Mouse (Mus musculus) gastrocnemius, postnatal 14 days (tissue): ENCODE measurements around the gene Cep128. TPM values are rescaled to one million over a fixed set of nuclear protein-coding genes. Genes with fewer than 3 reads are reported as not detected.
A peak's percentile ranks its signal among the peaks of the same experiment; 100 is the strongest.
"Not testable (repeated sequence)": the region's sequence is repeated elsewhere in the genome, so short reads cannot be mapped to it uniquely, and the experiment has no call there.

ENCODE experiments used
- DNase-seq: peaks from one replicate; pipeline ENCODE4 v3.0.0; 2021; ENCODE audit warnings: mixed read lengths
- intact Hi-C: fragments of 180-260 bp; cut with DNase I; formaldehyde crosslinking; loops from one replicate; pipeline ENCODE4 v1.15.1; 2025; ENCODE audit warnings: low total_unique reads
- long read RNA-seq, 2 experiments: library from polyadenylated mRNA; stranded (forward); transcript quantifications; one replicate each; pipeline ENCODE4 v2.0.0; 2021
- total RNA-seq, 2 experiments: library from RNA; stranded (reverse); gene quantifications; 2 replicates each; pipeline ENCODE4 v1.2.3; 2021

Gene Cep128
- total RNA-seq: 1 to 10 TPM; 1.4 to 1.6 TPM
- long read RNA-seq, experiment 1, partial matches to known transcripts: 0 of 1 reads
- long read RNA-seq, experiment 1, other reads (novel, unspliced or antisense): 1 of 1 reads
- long read RNA-seq, experiment 2, full-length matches to known transcripts: 1 of 3 reads
- long read RNA-seq, experiment 2, partial matches to known transcripts: 0 of 3 reads
- long read RNA-seq, experiment 2, other reads (novel, unspliced or antisense): 2 of 3 reads

GRCm38 (mm10) chr12:91384281-91385017, at the start of gene Cep128, which contains the start of gene Tshr:
Gene Cep128, minus strand, starts transcription at chr12:91384409.
Gene Tshr, plus strand, starts transcription at chr12:91384563.
- intact Hi-C loops: no loop called here
- peak; percentile 92 for DNase-seq

GRCm38 (mm10) chr12:91427129-91427528, 42.9 kb upstream of the Cep128 start:
- intact Hi-C loops: no loop called here
- no peak for DNase-seq

GRCm38 (mm10) chr12:91426499-91426898, 42.3 kb upstream of the Cep128 start:
- intact Hi-C loops: no loop called here
- no peak for DNase-seq

GRCm38 (mm10) chr12:91423125-91423820, 39.1 kb upstream of the Cep128 start:
- intact Hi-C loops: no loop called here
- peak; percentile 14 for DNase-seq

- intact Hi-C loops: no loop called here
- no peak for DNase-seq
Measured at GRCm38 (mm10) chr12:91421272-91421671, 37.1 kb upstream of the Cep128 start.

- intact Hi-C loops: no loop called here
- peak; percentile 49 for DNase-seq
Measured at GRCm38 (mm10) chr12:91418791-91419190, 34.6 kb upstream of the Cep128 start.

GRCm38 (mm10) chr12:91416828-91417227, 32.6 kb upstream of the Cep128 start:
- DNase-seq: no peak
- intact Hi-C loops: no loop called here

- DNase-seq: no peak
Measured at GRCm38 (mm10) chr12:91415112-91415511, 30.9 kb upstream of the Cep128 start.

GRCm38 (mm10) chr12:91412461-91413182, 28.4 kb upstream of the Cep128 start:
- intact Hi-C loops: no loop called here
- DNase-seq: no peak

More at GRCm38 (mm10) chr12:91415112-91415511, 30.9 kb upstream of the Cep128 start:
- intact Hi-C loops: no loop called here

GRCm38 (mm10) chr12:91410306-91410705, 26.1 kb upstream of the Cep128 start:
- DNase-seq: no peak
- intact Hi-C loops: no loop called here

GRCm38 (mm10) chr12:91401049-91401352, 16.8 kb upstream of the Cep128 start:
- DNase-seq: no peak
- intact Hi-C loops: loop anchor here (5.0 kb wide), 1 partner anchor 396 kb away; no protein-coding TSS in a partner anchor

- intact Hi-C loops: loop anchor here (5.0 kb wide), 1 partner anchor 397 kb away; no protein-coding TSS in a partner anchor
- DNase-seq: peak; percentile 71
Measured at GRCm38 (mm10) chr12:91400232-91401048, 16.2 kb upstream of the Cep128 start.

- DNase-seq: peak; percentile 12
- intact Hi-C loops: no loop called here
Measured at GRCm38 (mm10) chr12:91383516-91384264, 519 bp downstream of the Cep128 start.

GRCm38 (mm10) chr12:91369173-91369572, 15.0 kb downstream of the Cep128 start:
- DNase-seq: no peak
- intact Hi-C loops: no loop called here

GRCm38 (mm10) chr12:91353783-91354182, 30.4 kb downstream of the Cep128 start:
- intact Hi-C loops: no loop called here
- no peak for DNase-seq

GRCm38 (mm10) chr12:91338656-91339055, 45.6 kb downstream of the Cep128 start:
- intact Hi-C loops, DNase-seq: not testable (repeated sequence)

GRCm38 (mm10) chr12:91327527-91327926, 56.7 kb downstream of the Cep128 start:
- intact Hi-C loops: no loop called here
- DNase-seq: no peak

- DNase-seq: no peak
- intact Hi-C loops: no loop called here
Measured at GRCm38 (mm10) chr12:91326104-91326503, 58.1 kb downstream of the Cep128 start.
